Mouse (Mus musculus) heart, postnatal 25 days (tissue): ENCODE data around the gene Palm3. TPM values are rescaled to one million over a fixed set of nuclear protein-coding genes. Genes with fewer than 3 reads are reported as not detected.

Source experiments
- DNase-seq: peaks from one replicate; pipeline ENCODE4 v3.0.0; 2022; ENCODE audit warnings: low spot score
- intact Hi-C: fragments of 180-260 bp; cut with DNase I; formaldehyde crosslinking; loops from one replicate; pipeline ENCODE4 v1.15.1; 2025
- total RNA-seq, 2 experiments: library from RNA; stranded (reverse); gene quantifications; 2 replicates each; pipeline ENCODE4 v1.2.3; 2021

The Palm3 gene
- total RNA-seq, 2 experiments from 2014 or later: 0.28 to 0.36 TPM

DNA sequence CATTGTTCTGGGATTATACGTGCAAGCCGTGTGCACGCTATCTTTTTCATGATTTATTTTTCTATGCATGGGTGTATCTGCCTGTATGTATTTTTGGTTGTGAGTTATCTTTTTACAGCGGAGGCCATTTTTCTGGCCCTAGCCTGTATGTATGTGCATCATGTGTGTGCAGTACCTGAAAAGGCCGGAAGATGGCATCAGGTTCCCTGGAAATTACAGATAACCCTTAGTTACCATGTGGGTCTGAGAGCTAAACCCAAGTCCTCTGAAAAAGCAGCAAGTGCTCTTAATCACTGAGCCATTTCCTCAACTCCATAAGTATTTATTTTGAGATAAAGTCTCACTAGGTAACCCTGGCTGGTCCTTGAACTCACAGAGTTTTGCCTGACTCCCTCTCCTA lies 32.0 kb downstream of the Palm3 start:
- no peak for DNase-seq
- intact Hi-C loops: no loop called here

DNA sequence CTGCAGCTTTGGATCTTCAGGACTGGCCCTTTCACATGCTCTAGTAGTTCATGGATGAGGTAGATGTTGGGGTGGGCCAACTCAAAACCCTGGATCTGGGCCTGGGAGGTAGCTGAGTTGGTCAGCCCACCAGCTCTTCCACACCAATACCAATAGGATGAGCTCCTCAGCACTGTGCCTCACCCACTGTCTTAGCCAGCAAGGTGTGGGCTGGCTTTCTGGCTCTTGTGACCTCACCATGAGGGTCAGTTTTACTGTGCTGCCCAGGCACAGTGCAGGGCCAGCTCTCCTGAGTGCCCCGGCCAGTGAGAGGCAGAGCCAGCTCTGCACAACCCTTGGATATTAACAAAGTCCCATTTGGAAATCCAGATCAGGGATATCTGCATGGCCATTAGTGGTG lies 36.6 kb downstream of the Palm3 start:
- intact Hi-C loops: no loop called here
- DNase-seq: no peak

DNA sequence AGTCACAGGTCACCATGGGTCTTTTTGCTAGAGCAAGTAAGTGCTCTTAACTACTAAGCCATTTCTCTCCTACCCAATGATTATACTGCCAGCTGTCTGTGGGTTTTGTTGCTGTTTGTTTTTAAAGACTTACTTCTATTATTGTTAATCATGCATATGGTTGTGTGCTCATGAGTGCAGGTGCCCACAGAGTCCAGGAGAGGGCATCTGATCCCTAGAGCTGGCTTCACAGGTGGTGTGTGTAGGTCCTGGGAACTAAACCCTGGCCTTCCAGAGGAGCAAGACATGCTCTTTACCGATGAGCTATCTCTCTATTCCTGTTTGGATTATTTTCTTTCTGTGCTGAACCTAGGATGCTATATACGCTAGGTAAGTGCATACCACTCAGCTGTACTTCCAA lies 38.0 kb downstream of the Palm3 start:
- intact Hi-C loops: no loop called here
- no peak for DNase-seq

DNA sequence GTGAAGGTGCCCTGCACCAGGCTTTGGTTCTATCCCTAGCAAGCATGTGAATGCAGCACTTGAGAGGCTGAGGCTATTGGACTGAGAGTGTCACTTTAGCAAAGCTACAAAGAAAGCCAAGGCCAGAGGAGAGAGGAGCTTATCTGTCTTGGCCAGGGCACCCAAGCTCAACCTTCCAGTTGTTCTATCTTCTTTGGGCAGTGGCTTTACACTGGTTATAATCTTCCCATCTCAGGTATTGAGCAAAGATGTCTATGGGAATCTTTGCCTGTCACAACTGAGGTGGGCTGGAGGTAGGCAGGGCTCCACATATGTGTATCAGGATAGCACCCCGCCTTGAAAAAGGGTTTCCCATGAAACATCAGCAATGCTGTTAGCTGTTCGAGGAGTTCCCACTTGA lies 39.0 kb downstream of the Palm3 start:
- intact Hi-C loops: no loop called here
- DNase-seq: no peak

DNA sequence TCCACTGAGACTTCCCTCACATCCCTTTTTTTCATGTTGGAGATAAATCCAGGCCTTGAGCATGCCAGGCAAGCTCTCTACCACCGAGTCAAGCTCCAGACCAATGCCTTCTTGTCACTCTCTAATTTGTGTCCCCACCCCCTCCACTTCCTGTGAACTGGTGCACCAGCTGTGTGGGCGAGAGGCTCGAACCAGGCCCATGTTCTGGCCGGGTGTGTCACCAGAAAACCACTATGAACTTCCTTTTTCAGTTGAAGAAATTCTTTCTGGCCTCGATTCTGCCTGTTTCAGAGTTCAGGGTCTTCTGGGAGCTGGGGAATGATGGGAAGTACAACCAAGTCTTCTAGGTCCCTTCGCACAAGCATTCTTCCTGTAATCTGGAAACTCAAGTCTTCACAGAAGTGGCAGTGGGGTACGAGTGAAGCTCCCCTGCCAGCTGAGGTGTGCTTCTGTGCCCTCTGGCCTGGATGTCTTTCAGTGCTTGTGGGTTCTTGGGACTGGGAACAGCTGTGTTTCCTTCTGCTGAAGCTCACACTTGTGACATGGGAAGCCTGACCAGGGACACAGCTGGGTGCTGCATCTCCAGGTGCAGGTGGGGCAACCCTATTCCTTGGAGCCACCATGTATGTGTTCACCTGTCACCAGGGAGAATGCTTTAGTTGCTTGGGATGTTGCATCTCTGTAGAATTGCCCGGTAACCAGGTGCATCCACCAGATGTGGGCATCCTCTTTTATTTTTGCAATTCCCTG lies 42.8 kb downstream of the Palm3 start:
- DNase-seq: no peak
- intact Hi-C loops: loop anchor here (2.0 kb wide), 1 partner anchor 21 kb away; the partner anchor contains the start of gene Il27ra

DNA sequence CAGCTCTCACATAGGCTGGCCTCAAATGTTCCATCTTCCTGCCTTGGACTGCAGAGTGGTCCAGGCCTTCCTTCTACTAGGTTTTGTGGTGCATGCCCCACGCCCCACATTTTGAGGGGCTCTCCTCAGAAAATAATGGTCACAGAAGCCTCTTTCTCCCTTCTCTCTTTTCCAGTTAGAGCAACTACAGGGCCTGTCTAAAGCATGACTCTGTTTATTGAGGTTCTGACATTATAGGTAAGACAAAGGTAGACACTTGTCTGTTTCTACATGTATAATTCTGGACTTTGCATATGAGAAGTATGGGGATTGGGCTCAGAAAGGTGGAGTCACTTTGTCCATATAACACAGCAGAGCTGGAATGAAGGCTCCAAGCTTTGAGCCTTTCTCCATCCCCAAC lies 43.8 kb downstream of the Palm3 start, which contains the start of gene Gm10643:
Gene Gm10643 (minus strand): TSS at position 101 of the 400 bp plus-strand sequence.
- intact Hi-C loops: loop anchor here (2.0 to 5.0 kb wide), 2 partner anchors 22 to 82 kb away; partner anchors contain the start of genes 4930432K21Rik, Cc2d1a and Il27ra
- no peak for DNase-seq

DNA sequence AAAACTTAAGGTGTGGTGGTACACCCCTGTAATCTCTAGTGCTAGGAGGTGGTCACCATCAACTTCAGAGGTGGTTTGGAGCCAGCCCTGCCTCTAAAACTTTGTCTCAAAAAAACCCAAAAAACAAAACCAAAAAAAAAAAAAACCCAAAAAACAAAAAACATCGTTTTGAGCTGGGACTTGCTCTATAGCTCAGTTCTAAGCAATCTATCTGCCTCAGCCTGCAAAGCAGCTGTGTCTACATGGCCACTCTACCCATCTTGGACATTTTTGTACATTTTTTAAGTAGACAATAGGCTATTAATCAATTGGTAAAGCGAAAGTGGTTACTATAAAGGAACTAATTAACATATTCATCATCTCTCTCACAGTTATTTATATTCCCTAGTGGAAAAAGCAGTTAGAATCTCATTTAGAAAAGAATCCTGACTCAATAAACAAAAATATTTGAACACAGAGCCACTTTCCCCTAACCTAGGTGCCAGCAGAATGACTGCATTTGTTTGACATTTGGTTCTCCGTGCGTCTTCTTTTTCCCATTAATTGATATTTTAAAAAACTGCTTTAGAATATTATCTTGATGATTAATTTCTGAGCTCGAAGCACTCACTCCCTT lies 44.3 kb downstream of the Palm3 start:
- no peak for DNase-seq
- intact Hi-C loops: loop anchor here (2.0 to 5.0 kb wide), 2 partner anchors 23 to 82 kb away; partner anchors contain the start of genes 4930432K21Rik, Cc2d1a and Il27ra

DNA sequence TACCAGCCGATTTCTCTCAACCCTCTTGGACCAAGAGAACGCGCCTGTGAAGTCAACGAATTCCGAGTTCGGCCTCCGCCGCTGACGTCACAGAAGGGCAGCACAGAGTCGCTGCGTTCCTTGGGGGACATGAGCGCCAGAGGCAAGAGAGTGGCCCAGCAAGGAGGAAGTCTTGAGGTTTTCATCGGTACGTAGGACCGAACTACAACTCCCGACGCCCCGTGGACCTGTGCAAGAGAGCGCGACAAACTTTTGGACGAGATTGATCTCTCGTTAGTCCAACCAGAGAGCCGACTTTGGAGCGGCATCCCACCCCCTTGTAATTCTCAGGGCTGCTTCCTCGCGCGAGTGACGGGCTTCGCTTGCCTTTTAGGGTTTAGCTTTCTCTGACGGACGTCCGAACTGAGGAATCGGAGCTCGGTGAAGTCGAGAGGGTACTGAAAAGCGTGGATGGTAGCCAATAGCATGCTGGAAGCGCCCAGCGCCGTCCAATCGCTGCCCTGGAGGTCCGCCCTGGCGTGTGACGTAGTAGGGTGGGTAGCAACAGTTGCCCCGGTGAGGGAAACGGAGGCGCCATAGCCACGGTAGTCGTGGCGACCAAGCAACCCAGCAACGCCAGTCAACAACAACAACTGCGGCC lies 45.1 kb downstream of the Palm3 start, which contains the start of gene Rfx1:
Gene Rfx1 (plus strand): TSS at position 544 of the 640 bp plus-strand sequence.
- intact Hi-C loops: loop anchor here (5.0 kb wide), 1 partner anchor 81 kb away; the partner anchor contains the start of genes 4930432K21Rik and Cc2d1a
- DNase-seq: peak; percentile 100

DNA sequence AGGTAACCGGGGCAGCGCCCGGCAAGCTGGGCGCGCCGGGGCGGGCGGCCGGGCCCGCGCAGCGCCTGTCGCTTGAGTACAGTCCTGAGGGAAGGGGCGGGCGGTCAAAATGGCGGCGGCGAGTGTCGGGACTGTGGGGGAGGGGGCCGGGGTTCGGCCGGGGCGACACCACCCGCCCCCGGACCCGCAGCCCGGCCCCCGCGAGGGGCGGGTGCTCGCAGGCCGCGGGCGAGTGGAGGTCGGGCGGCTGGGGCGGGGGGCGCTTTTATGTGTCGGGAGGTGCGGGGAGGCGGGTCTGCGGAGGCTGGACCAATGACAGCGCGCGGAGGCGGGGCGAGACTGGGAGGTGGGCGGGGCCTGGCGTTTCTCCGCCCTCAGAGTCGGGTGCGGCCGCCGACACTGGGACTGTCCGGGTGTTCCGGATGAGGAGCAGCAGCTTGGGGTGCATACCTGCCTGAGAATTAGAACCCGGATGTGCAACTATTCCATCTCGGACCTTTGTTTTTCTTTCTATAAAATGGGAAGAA lies 45.8 kb downstream of the Palm3 start:
- peak; percentile 93 for DNase-seq
- intact Hi-C loops: loop anchor here (5.0 kb wide), 1 partner anchor 80 kb away; the partner anchor contains the start of genes 4930432K21Rik and Cc2d1a

DNA sequence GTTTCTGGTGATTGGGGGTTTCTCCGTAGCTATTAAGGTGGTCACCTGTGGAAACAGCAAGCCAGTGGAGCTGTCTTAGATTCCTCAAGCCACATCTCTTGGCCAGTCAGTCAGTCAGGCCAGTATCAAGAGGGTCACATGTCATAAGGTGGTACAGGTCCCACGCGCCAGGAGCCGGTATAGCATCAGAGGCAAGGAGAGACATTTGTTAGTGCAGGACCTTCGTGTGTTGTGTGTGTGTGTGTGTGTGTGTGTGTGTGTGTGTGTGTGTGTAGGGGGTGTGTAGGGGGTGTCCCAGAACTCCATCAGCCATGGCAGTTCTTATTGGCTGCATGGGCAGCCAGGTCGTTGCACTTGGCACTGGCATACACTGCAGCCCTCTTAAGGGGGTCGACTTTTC lies 46.6 kb downstream of the Palm3 start:
- intact Hi-C loops: loop anchor here (5.0 kb wide), 1 partner anchor 79 kb away; the partner anchor contains the start of genes 4930432K21Rik and Cc2d1a
- DNase-seq: no peak

DNA sequence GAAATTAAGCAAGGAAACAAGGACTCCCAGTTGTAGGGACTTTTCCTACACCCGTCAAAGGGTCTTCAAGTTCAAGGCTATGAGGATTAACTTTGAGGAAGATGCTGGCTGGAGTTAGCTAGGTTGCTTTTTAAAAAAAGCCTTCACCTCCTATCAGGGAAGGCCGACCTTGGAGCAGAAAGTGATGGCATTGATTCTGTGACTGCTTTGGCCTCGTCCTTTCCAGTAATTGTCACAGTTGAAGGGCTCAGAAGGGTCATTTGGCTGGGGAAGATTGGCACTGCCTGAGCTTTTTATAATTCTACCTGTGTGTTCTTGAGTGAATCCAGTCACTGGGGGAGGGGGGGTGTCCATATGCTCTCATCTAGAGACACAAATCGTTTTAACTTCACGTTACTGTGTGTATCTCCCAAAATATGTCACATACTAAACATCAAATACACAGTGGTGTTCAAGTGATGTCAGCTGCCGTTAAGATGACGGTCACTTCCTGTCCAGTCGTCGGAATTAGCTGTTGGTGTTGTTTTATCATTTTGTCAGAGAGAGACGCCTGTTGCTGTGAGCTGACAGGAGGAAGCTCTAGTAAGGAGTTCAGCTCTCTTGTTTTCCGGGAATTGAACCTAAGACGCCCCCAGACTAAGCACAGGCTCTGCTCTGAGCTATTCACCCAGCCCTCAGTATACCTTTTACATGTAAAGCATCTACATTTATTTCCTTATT lies 47.2 kb downstream of the Palm3 start:
- intact Hi-C loops: loop anchor here (5.0 kb wide), 1 partner anchor 79 kb away; the partner anchor contains the start of genes 4930432K21Rik and Cc2d1a
- DNase-seq: no peak

DNA sequence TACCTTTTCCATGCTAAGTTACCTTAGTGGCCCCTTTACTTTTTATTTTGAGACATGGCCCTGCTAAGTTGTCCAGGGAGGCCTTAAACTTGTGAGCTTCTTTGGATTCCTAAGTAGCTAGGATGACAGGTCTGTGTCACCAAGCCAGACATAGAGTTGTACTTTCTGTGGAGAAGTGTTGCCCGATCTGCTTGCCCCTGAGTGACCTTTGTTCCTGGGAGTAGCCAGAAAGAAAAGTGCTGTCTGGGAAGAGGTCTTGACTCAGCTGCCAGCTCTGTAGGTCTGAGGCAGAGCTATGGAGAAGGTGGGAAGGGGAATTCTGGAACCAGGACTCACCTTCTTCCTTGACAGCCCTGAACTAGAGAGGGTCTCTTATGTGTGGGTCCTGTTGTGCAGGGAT lies 47.9 kb downstream of the Palm3 start:
- no peak for DNase-seq
- intact Hi-C loops: loop anchor here (5.0 kb wide), 1 partner anchor 78 kb away; the partner anchor contains the start of genes 4930432K21Rik and Cc2d1a

DNA sequence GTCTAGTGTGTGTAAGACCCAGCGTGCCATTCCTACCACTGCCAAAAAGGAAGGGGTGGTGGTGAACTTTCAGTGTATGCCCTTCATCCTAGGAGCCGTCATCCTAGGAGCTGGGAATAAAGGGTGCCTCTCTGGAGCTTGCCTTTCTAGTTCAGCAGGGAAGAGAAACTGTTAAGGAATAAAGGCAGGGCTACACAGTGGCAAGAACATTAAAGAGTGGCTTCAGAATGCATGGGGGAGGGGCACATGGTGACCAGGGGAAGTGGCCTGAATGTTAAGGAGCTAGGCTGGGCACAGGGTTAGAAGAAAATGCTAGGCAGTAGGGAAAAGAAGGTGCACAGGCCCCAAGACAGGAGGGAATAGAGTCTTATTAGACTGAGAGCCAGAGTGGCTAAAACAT lies 48.5 kb downstream of the Palm3 start:
- intact Hi-C loops: loop anchor here (2.0 to 5.0 kb wide), 3 partner anchors 33 to 78 kb away; partner anchors contain the start of genes 2210011C24Rik, 4930432K21Rik and Cc2d1a
- DNase-seq: no peak

DNA sequence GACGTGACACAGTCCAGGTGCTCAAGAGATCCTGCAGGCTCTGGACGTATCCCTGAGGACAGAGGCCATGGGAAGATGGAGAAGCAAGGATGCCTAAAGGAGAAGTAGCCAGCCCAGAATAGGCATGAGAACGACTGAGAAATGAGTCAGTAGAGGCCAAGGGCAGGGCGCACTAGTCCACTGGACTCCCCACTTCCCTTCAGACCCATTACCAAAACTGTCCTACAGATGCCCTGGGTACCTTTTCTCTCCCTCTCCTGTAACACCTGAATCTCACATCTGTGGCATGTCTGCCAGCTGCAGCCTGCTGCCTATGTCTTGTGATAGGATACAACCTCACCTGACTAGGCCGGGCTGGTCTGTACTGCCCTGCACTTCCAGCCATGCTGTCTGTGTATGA lies 49.0 kb downstream of the Palm3 start:
- no peak for DNase-seq
- intact Hi-C loops: loop anchor here (2.0 to 5.0 kb wide), 2 partner anchors 33 to 58 kb away; partner anchors contain the start of gene 2210011C24Rik

DNA sequence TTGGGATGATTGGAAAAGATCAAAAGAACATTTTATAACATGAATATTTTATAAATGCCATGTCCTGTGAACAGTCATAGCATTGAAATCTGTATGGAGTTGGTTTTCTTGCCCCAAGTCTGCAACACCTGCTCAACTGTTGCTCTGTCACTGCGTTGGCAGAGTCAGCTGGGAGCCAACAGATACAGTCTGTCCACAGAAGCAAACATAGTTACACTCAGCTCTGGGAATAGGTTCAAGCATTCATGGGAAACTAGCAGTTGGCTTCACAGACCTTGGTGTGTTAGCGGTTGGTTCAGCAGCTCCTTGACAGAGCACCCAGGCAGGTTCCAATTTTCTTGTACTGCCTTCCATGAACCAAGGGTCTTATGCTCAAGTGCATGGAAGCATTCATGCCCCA lies 49.4 kb downstream of the Palm3 start:
- DNase-seq: no peak
- intact Hi-C loops: loop anchor here (2.0 to 5.0 kb wide), 2 partner anchors 32 to 58 kb away; partner anchors contain the start of gene 2210011C24Rik

DNA sequence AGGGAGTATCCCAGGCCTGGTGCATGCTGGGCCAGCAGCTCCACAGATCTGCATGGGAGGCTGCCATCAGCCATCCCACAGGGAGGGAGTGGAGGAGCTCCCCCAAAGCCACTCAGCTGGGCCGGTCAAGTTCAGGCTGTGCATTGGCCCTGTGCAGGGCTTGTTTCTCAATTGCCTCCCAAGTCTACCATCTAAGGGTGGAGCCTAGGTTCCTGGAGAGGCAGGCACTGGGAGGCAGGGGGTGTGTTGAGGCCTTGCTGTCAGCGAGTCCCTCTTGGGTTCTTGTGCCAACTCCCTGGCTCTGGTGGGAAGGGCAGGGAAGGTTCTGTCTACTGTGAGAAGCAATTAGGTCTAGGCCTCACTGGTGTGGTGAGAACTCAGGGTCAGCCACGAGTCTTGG lies 50.6 kb downstream of the Palm3 start:
- intact Hi-C loops: loop anchor here (2.0 to 5.0 kb wide), 2 partner anchors 31 to 60 kb away; partner anchors contain the start of gene 2210011C24Rik
- DNase-seq: no peak

DNA sequence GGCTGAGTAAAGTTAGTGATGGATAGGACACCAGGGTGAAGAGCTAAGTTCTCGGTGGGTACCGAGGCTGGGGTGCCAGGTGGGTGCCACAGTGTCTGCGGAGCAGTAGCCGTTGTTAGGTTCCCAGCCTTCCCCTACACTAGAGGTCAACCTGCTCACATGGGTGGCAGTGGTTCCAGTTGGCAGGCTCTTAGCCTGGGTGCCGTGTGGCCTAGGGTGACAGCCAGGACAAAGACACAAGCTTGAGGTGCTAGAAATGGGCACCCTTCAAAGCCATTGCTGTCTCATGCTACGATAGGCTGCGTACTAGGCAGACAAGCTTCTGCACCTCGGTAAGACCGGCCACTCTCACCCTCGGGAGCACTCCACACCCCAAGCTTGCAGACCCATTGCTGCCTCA lies 51.0 kb downstream of the Palm3 start:
- no peak for DNase-seq
- intact Hi-C loops: loop anchor here (5.0 kb wide), 1 partner anchor 60 kb away; the partner anchor contains the start of gene 2210011C24Rik

DNA sequence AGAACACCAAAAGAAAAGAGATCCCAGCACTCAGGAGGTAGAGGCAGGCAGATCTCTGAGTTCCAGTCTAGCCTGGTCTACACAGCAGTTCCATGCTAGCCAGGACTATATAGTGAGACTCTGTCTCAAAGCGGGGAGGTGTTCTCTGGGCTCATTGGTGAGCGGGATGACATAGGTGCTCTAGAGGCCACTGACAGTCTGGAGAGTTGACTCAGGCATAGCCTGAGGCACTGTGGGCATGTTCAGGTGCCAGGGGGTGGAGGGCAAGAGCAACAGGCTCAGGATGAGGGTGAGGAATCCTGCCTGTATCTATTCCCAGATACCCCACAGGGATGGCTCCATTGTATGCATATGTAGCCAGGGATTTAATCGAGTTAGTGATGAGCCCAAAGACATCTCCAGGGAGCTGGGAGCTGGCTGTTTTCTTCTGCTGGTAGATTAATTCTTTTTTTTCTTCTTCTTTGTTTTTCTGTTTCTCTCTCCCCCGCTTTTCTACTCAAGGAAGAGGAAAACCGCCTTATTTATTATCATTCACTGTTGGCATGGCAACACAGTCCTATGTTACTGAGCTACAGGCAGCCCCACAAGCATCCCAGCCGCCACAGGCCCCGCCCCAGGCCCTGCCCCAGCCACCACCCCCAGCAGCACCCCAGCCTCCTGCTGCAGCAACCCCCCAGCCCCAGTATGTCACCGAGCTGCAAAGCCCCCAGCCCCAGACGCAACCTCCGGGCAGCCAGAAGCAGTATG lies 52.1 kb downstream of the Palm3 start:
- intact Hi-C loops: loop anchor here (5.0 kb wide), 1 partner anchor 61 kb away; the partner anchor contains the start of gene 2210011C24Rik
- no peak for DNase-seq
